Mouse (Mus musculus) liver, postnatal 0 days (tissue): ENCODE data around the gene Trim25. TPM values are rescaled to one million over a fixed set of nuclear protein-coding genes. Genes with fewer than 3 reads are reported as not detected.

ENCODE experiments used
- ATAC-seq: fragments of 200-750 bp; cut with Nextera tagmentation; 2 replicates; pipeline ENCODE4 v1.8.0; 2017; ENCODE audit warnings: mild to moderate bottlenecking, moderate library complexity
- DNase-seq: peaks from one replicate; pipeline ENCODE4 v3.0.0-alpha.2; 2016
- H3K27ac ChIP-seq: fragments of 300-500 bp; sonication (generic); 2 replicates; pipeline ENCODE4 v1.5.1; 2014; ENCODE audit warnings: antibody characterized with exemption, moderate library complexity, mild to moderate bottlenecking, low read depth
- H3K27me3 ChIP-seq: fragments of 300-500 bp; sonication (generic); 2 replicates; pipeline ENCODE4 v1.6.1; 2014; ENCODE audit warnings: low read length, control low read depth, mixed read lengths; ENCODE audit not compliant: insufficient read depth
- H3K36me3 ChIP-seq: fragments of 300-500 bp; sonication (generic); replicated peaks from 2 replicates; pipeline ENCODE4 v1.6.1; 2014; ENCODE audit warnings: mild to moderate bottlenecking, control low read depth, low read length, moderate library complexity, mixed read lengths; ENCODE audit not compliant: insufficient read depth
- H3K4me1 ChIP-seq: fragments of 300-500 bp; sonication (generic); 2 replicates; pipeline ENCODE4 v1.6.1; 2014; ENCODE audit warnings: antibody characterized with exemption, mild to moderate bottlenecking, control low read depth; ENCODE audit not compliant: insufficient read depth
- H3K4me2 ChIP-seq: fragments of 300-500 bp; sonication (generic); 2 replicates; pipeline ENCODE4 v1.6.1; 2014; ENCODE audit warnings: low read depth, mild to moderate bottlenecking, low read length, moderate library complexity, mixed read lengths
- H3K4me3 ChIP-seq: fragments of 300-500 bp; sonication (generic); 2 replicates; pipeline ENCODE4 v1.5.1; 2014; ENCODE audit warnings: low read depth, low read length
- H3K9ac ChIP-seq: fragments of 300-500 bp; sonication (generic); replicated peaks from 2 replicates; pipeline ENCODE4 v1.6.1; 2014; ENCODE audit warnings: mild to moderate bottlenecking, moderate library complexity
- H3K9me3 ChIP-seq: fragments of 300-500 bp; sonication (generic); 2 replicates; pipeline ENCODE4 v1.6.1; 2016; ENCODE audit warnings: mild to moderate bottlenecking, control low read depth, low read length, mixed read lengths
- CTCF ChIP-seq: sonication (generic); IDR thresholded peaks from 2 replicates; pipeline ENCODE4 v1.5.1; 2016; ENCODE audit warnings: antibody characterized with exemption, low read depth
- EP300 ChIP-seq: IDR thresholded peaks from 2 replicates; pipeline ENCODE4 v1.6.1; 2016; ENCODE audit warnings: antibody characterized with exemption, low read depth, mild to moderate bottlenecking
- WGBS: fragments of 180-500 bp; shearing (Covaris S2); extraction: QIAGEN DNeasy Blood & Tissue Kit; methylation state at CpG from one replicate; pipeline ENCODE4 v1.1.7; 2014; ENCODE audit not compliant: insufficient replicate concordance; 5-methylcytosine and 5-hydroxymethylcytosine counted together
- polyA plus RNA-seq: library from polyadenylated mRNA; unstranded; fragments of >200 nt; fragmentation: Nextera tagmentation; extraction: Ambion mirVana; gene quantifications from 2 replicates; pipeline ENCODE4 v1.2.1, GENCODE M21; 2015

Gene Trim25
- polyA plus RNA-seq, 1 experiment from 2014 or later: 20.4 TPM

DNA sequence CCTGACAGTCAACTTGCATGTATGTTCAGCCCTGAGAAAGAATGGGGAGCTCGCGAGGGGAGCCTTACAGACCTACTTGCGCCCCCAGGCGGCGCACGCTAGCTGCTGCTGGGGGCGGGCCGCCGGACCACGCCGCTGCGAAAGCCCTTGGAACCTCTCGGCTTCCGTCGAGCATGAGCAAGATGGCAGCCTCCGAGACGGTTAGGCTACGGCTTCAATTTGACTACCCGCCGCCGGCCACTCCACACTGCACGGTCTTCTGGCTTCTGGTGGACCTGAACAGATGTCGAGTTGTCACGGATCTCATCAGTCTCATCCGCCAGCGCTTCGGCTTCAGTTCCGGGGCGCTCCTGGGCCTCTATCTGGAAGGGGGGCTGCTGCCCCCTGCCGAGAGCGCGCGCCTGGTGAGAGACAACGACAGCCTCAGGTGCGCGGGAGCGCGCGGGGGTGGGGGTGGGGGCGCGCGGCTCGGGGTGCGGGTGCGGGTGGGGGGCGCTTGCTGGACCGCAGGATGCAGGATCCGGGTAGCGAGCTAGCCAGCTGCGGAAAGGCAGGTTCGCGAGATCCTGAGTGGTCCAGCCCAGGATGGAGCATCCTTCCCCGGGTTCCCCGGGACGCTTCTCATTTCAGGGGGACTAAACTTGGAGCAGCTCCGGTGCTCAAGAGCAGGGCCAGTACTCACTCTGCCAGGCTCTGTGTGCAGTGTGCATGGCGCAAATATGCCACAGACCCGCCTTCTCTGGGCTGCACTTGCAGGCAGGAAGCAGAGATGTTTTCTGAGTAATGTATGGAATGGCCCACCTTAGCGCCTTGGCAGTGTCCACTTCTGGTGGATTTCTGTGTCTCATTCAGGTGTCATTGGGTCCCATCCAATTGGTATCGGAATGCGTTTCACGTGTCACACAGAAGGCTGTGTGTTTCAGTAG lies 25.1 kb upstream of the Trim25 start:
- H3K9me3 ChIP-seq: no peaks in the 10 kb centered on the region
- ATAC-seq (peak; percentile 95), DNase-seq (peak; percentile 92)
- no peaks in the 10 kb centered on the region for H3K36me3 ChIP-seq
- 2% methylated on average over 60 of the region's 62 CpGs for WGBS
- no peak for TF ChIP-seq EP300
- TF ChIP-seq CTCF: peak; percentile 89
- peak overlapping the region; percentile 87 for H3K4me2 ChIP-seq
- no peaks in the 10 kb centered on the region for H3K27me3 ChIP-seq
- H3K27ac ChIP-seq: peak overlapping the region; percentile 59
- peak overlapping the region; percentile 84 for H3K4me3 ChIP-seq
- peak overlapping the region; percentile 81 for H3K9ac ChIP-seq
- peaks cover 6% of the 10 kb centered on the region for H3K4me1 ChIP-seq

GRCm38 (mm10) chr11:88976320-88976719 lies 22.9 kb upstream of the Trim25 start:
- no peaks in the 10 kb centered on the region for H3K27me3 ChIP-seq
- H3K9me3 ChIP-seq: no peaks in the 10 kb centered on the region
- ATAC-seq: no peak
- H3K4me3 ChIP-seq: no peak overlapping the region
- peaks cover 6% of the 10 kb centered on the region for H3K4me1 ChIP-seq
- H3K9ac ChIP-seq: no peak overlapping the region
- TF ChIP-seq CTCF (peak; percentile 60), EP300 (no peak)
- H3K27ac ChIP-seq: no peak overlapping the region
- WGBS: 84% methylated on average over 2 of the region's 2 CpGs
- no peak overlapping the region for H3K4me2 ChIP-seq
- no peak for DNase-seq
- H3K36me3 ChIP-seq: no peaks in the 10 kb centered on the region

DNA sequence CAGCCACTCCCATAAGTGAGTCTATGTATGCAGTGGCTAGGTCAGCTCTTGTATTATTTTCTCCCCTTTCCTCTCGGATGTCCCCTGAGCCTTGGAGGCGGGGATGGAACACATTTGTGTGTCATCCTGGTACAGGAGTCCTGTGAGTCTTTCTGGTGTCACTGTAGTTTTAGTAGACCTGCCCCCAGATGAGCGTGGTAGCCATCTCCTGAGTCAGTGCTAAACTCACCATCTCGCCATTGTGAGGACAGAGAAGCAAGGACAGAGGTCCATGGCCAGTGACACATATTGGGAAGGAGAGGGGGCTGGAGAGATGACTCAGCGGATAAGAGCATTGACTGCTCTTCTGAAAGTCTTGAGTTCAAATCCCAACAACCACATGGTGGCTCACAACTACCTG lies 22.0 kb upstream of the Trim25 start:
- Histone ChIP-seq H3K4me1 (peaks cover 6% of the 10 kb centered on the region), H3K9ac (no peak overlapping the region), H3K27me3 (no peaks in the 10 kb centered on the region), H3K27ac (no peak overlapping the region), H3K4me3 (no peak overlapping the region), H3K36me3 (0 out of 2 replicates have a peak, but pooled peaks cover under 1% of the 10 kb centered on the region), H3K9me3 (no peaks in the 10 kb centered on the region), H3K4me2 (no peak overlapping the region)
- ATAC-seq (no peak), DNase-seq (no peak)
- 87% methylated on average over 5 of the region's 5 CpGs for WGBS
- TF ChIP-seq EP300: no peak
- TF ChIP-seq CTCF: no peak

DNA sequence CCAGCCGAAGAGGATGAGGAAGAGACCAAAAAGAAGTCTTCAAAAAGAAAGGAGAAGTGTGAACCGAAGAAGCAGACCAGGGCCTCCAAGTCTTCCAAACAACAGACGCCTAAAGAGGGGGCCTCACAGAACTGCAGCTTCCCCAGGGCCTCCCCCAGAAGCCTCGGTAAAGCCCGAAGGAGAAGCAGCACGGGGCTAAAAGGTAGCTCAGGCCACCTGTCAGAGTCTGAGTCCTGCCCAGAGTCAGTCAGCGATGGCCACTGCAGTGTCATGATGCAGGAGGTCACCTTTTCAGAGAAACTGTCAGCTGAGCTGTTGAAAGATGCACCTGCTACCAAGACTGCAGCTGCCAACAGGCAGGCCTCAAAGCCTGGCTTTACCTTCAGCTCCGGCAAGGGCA lies 17.8 kb upstream of the Trim25 start:
- 57% methylated on average over 8 of the region's 8 CpGs for WGBS
- TF ChIP-seq CTCF (no peak), EP300 (no peak)
- ATAC-seq (no peak), DNase-seq (no peak)
- Histone ChIP-seq H3K9me3 (no peaks in the 10 kb centered on the region), H3K9ac (no peak overlapping the region), H3K27me3 (no peaks in the 10 kb centered on the region), H3K27ac (no peak overlapping the region), H3K4me3 (no peak overlapping the region), H3K36me3 (peaks cover 2% of the 10 kb centered on the region), H3K4me1 (no peaks in the 10 kb centered on the region), H3K4me2 (no peak overlapping the region)

GRCm38 (mm10) chr11:88986616-88987015 lies 12.6 kb upstream of the Trim25 start:
- Histone ChIP-seq H3K4me2 (no peak overlapping the region), H3K27ac (no peak overlapping the region), H3K27me3 (no peaks in the 10 kb centered on the region), H3K9ac (no peak overlapping the region), H3K36me3 (peaks cover 10% of the 10 kb centered on the region), H3K9me3 (no peaks in the 10 kb centered on the region), H3K4me3 (no peak overlapping the region), H3K4me1 (no peaks in the 10 kb centered on the region; the same call in 1 of the 2 replicates)
- TF ChIP-seq CTCF (peak; percentile 27; the same call in 1 of the 2 replicates), EP300 (no peak)
- ATAC-seq: no peak
- no peak for DNase-seq
- 77% methylated on average over 10 of the region's 10 CpGs for WGBS

- H3K27ac ChIP-seq: no peak overlapping the region
- H3K27me3 ChIP-seq: no peaks in the 10 kb centered on the region
- no peak overlapping the region for H3K9ac ChIP-seq
- H3K4me1 ChIP-seq: no peaks in the 10 kb centered on the region; the same call in 1 of the 2 replicates
- DNase-seq (no peak), ATAC-seq (no peak)
- H3K4me3 ChIP-seq: no peak overlapping the region
- no peak overlapping the region for H3K4me2 ChIP-seq
- peaks cover 8% of the 10 kb centered on the region; the same call in 1 of the 2 replicates for H3K36me3 ChIP-seq
- H3K9me3 ChIP-seq: no peaks in the 10 kb centered on the region
- TF ChIP-seq EP300 (no peak), CTCF (no peak)
- WGBS: 73% methylated on average over 5 of the region's 5 CpGs
Observed at GRCm38 (mm10) chr11:88988956-88989355, 10.2 kb upstream of the Trim25 start.
